Mouse (Mus musculus) olfactory bulb, adult 2 months (tissue): Measurements from ENCODE around the gene Fam110a.

Experiments used
- CTCF ChIP-seq: fragments of 200-500 bp; IDR thresholded peaks from 2 replicates; pipeline ENCODE4 v1.5.1; 2012; ENCODE audit warnings: low read depth, mild to moderate bottlenecking, low read length, moderate library complexity; ENCODE audit not compliant: insufficient read depth
- POLR2A ChIP-seq: fragments of 200-500 bp; IDR thresholded peaks from 2 replicates; pipeline ENCODE4 v1.6.1; 2012; ENCODE audit warnings: mild to moderate bottlenecking, low read depth, low read length, moderate library complexity; ENCODE audit not compliant: insufficient read depth

DNA sequence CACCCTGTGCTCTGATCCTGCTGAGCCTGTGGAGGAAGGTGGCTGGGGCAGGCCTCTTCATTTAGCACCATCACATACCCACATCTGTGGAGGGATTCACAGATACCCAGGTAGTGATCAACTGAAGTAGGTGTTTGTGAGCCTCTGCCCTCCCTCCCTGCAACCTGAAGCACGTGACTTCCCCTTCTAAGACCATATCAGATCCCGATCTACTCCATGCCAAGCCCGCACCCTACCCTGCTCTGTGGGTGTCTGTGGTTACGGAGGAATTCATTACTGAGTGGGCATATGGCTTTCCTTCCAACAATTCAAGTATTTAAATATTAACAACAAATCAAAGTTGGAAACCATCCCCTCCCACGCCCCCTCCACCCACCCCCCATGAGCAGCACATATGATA lies 16.7 kb downstream of the Fam110a start:
- no peak for TF ChIP-seq POLR2A
- TF ChIP-seq CTCF: no peak
